ENCODE assay signal across 15 mouse cellular contexts in genomic region chr3:118991793-118992192, GRCm38 (mm10).
DNase-seq lines count a peak whose midpoint lies in the region; ATAC-seq and TF ChIP-seq lines count a peak whose summit lies in the region.
"Had no signal": no experiment of that assay in that cellular context is flagged by ENCODE, and none has a peak within 500 bp of the region (broad histone marks: within the 10 kb centered on the region; RNA-seq: fewer than 3 reads in every experiment).

No protein-coding gene starts in this region.

- H3K4me3 ChIP-seq in cerebellum, adult 2 months (replicated peaks; ENCODE audit: insufficient read depth, low read depth, low read length) = no peak overlapping the region
- H3K4me3 ChIP-seq in intestine, postnatal 0 days (ENCODE audit: low read depth, low read length) = no peak overlapping the region
- H3K4me3 ChIP-seq in intestine, embryonic 15.5 days (replicated peaks) = no peak overlapping the region
- no peak overlapping the region for H3K4me3 ChIP-seq in midbrain, postnatal 0 days (ENCODE audit: low read depth, low read length)
- H3K4me3 ChIP-seq in midbrain, embryonic 10.5 days = no peak overlapping the region
- H3K4me3 ChIP-seq: embryonic facial prominence, embryonic 12.5 days; forebrain, embryonic 12.5 days; heart, embryonic 13.5 days; hindbrain, embryonic 15.5 days had no signal

- ATAC-seq in intestine, postnatal 0 days = no peak
- ATAC-seq in intestine, embryonic 15.5 days = no peak
- no peak for ATAC-seq in midbrain, postnatal 0 days (ENCODE audit: low FRiP score)

- no peaks in the 10 kb centered on the region for H3K27me3 ChIP-seq in cerebellum, adult 2 months (ENCODE audit: control insufficient read depth, insufficient read depth, low read length)
- H3K27me3 ChIP-seq in intestine, postnatal 0 days (replicated peaks; ENCODE audit: control insufficient read depth, insufficient read depth, low read length) = no peaks in the 10 kb centered on the region
- H3K27me3 ChIP-seq in intestine, embryonic 15.5 days (replicated peaks) = no peaks in the 10 kb centered on the region
- H3K27me3 ChIP-seq in midbrain, postnatal 0 days (ENCODE audit: insufficient read depth, low read length) = no peaks in the 10 kb centered on the region
- H3K27me3 ChIP-seq in midbrain, embryonic 10.5 days (ENCODE audit: low read depth, poor library complexity, severe bottlenecking) = no peaks in the 10 kb centered on the region
- H3K27me3 ChIP-seq: embryonic facial prominence, embryonic 12.5 days; forebrain, embryonic 12.5 days; heart, embryonic 13.5 days; hindbrain, embryonic 15.5 days had no signal

- no peak overlapping the region for H3K9ac ChIP-seq in intestine, postnatal 0 days (ENCODE audit: low read depth, low read length)
- no peak overlapping the region for H3K9ac ChIP-seq in intestine, embryonic 15.5 days
- H3K9ac ChIP-seq in midbrain, postnatal 0 days (replicated peaks; ENCODE audit: low read length, poor library complexity, severe bottlenecking) = no peak overlapping the region
- H3K9ac ChIP-seq: embryonic facial prominence, embryonic 12.5 days; forebrain, embryonic 12.5 days; heart, embryonic 13.5 days; hindbrain, embryonic 15.5 days had no signal

- TF ChIP-seq CTCF in cerebellum, adult 2 months (IDR thresholded peaks at IDR 0.05; ENCODE audit: borderline replicate concordance, insufficient read depth, low read depth, low read length) = peak; percentile 7; the same call in 1 of the 2 replicates
- peak; percentile 60 for TF ChIP-seq CTCF in intestine, postnatal 0 days (IDR thresholded peaks at IDR 0.05; ENCODE audit: low read depth)
- TF ChIP-seq CTCF in midbrain, postnatal 0 days (IDR thresholded peaks at IDR 0.05) = peak; percentile 66

- no peak overlapping the region for H3K27ac ChIP-seq in cerebellum, adult 2 months (ENCODE audit: insufficient read depth, low read length)
- H3K27ac ChIP-seq in intestine, postnatal 0 days (ENCODE audit: low read depth, low read length) = no peak overlapping the region
- no peak overlapping the region for H3K27ac ChIP-seq in intestine, embryonic 15.5 days
- no peak overlapping the region for H3K27ac ChIP-seq in midbrain, postnatal 0 days (ENCODE audit: low read depth, low read length)
- no peak overlapping the region for H3K27ac ChIP-seq in midbrain, embryonic 10.5 days (replicated peaks)
- H3K27ac ChIP-seq: embryonic facial prominence, embryonic 12.5 days; forebrain, embryonic 12.5 days; heart, embryonic 13.5 days; hindbrain, embryonic 15.5 days had no signal

- 81% methylated on average over 4 of the region's 4 CpGs for WGBS in cerebellum, adult 2 months
- 83% methylated on average over 4 of the region's 4 CpGs for WGBS in intestine, postnatal 0 days
- WGBS in intestine, embryonic 15.5 days = 80% methylated on average over 4 of the region's 4 CpGs
- WGBS in midbrain, postnatal 0 days = 90% methylated on average over 4 of the region's 4 CpGs
- WGBS in midbrain, embryonic 10.5 days = 88% methylated on average over 4 of the region's 4 CpGs

- no peak for TF ChIP-seq POLR2A in cerebellum, adult 2 months (IDR thresholded peaks at IDR 0.05; ENCODE audit: borderline replicate concordance, insufficient read depth, low read length)

- intact Hi-C loops in left cerebral cortex, postnatal 10 days (cut with DNase I) = loop anchor here (10.0 kb wide), 1 partner anchor 557 kb away; no protein-coding TSS in a partner anchor

- H3K36me3 ChIP-seq in intestine, postnatal 0 days (ENCODE audit: control insufficient read depth, insufficient read depth) = no peaks in the 10 kb centered on the region
- H3K36me3 ChIP-seq in intestine, embryonic 15.5 days = no peaks in the 10 kb centered on the region
- no peaks in the 10 kb centered on the region for H3K36me3 ChIP-seq in midbrain, postnatal 0 days (ENCODE audit: insufficient read depth, low read length)
- H3K36me3 ChIP-seq in midbrain, embryonic 10.5 days = no peaks in the 10 kb centered on the region
- H3K36me3 ChIP-seq: embryonic facial prominence, embryonic 12.5 days; forebrain, embryonic 12.5 days; heart, embryonic 13.5 days; hindbrain, embryonic 15.5 days had no signal

- no peaks in the 10 kb centered on the region for H3K9me3 ChIP-seq in intestine, postnatal 0 days (ENCODE audit: control insufficient read depth)
- no peaks in the 10 kb centered on the region for H3K9me3 ChIP-seq in intestine, embryonic 15.5 days
- H3K9me3 ChIP-seq in midbrain, postnatal 0 days (ENCODE audit: low read length) = no peaks in the 10 kb centered on the region
- H3K9me3 ChIP-seq in midbrain, embryonic 10.5 days (replicated peaks) = no peaks in the 10 kb centered on the region
- H3K9me3 ChIP-seq: embryonic facial prominence, embryonic 12.5 days; forebrain, embryonic 12.5 days; hindbrain, embryonic 15.5 days had no signal

- DNase-seq in cerebellum, adult 2 months = peak in 1 of 2 experiments; percentile 2
- DNase-seq in cerebellum, adult 18-20 months = no peak
- DNase-seq in midbrain, postnatal 0 days (ENCODE audit: low spot score) = peak; percentile 38
- DNase-seq in midbrain, embryonic 10.5 days (ENCODE audit: low spot score) = no peak
- DNase-seq in retina, postnatal 1 day = peak; percentile 22
- no peak for DNase-seq in left cerebral cortex, postnatal 10 days (ENCODE audit: extremely low spot score in 1 of 2, low spot score in 2 of 2)
- DNase-seq: gastrocnemius, postnatal 14 days; kidney, postnatal 14 days; lung, postnatal 14 days had no signal

- H3K4me2 ChIP-seq in intestine, postnatal 0 days (replicated peaks; ENCODE audit: low read depth) = no peak overlapping the region
- no peak overlapping the region for H3K4me2 ChIP-seq in intestine, embryonic 15.5 days (replicated peaks)
- H3K4me2 ChIP-seq in midbrain, postnatal 0 days (ENCODE audit: low read depth, low read length, poor library complexity, severe bottlenecking) = no peak overlapping the region
- H3K4me2 ChIP-seq: embryonic facial prominence, embryonic 12.5 days; forebrain, embryonic 12.5 days; heart, embryonic 13.5 days; hindbrain, embryonic 15.5 days had no signal

- no peaks in the 10 kb centered on the region for H3K4me1 ChIP-seq in cerebellum, adult 2 months (ENCODE audit: control insufficient read depth, insufficient read depth, low read length)
- H3K4me1 ChIP-seq in intestine, postnatal 0 days (replicated peaks; ENCODE audit: control insufficient read depth, insufficient read depth, low read length) = no peaks in the 10 kb centered on the region
- H3K4me1 ChIP-seq in intestine, embryonic 15.5 days (replicated peaks) = no peaks in the 10 kb centered on the region
- H3K4me1 ChIP-seq in midbrain, postnatal 0 days (ENCODE audit: insufficient read depth, low read length) = no peaks in the 10 kb centered on the region
- no peaks in the 10 kb centered on the region for H3K4me1 ChIP-seq in midbrain, embryonic 10.5 days
- H3K4me1 ChIP-seq: embryonic facial prominence, embryonic 12.5 days; forebrain, embryonic 12.5 days; heart, embryonic 13.5 days; hindbrain, embryonic 15.5 days had no signal

Comparison
In these comparisons a context has a peak if more than half of its experiments do, and no peak if none do; other contexts are left out.
1. DNase-seq: peak in midbrain, postnatal 0 days (single experiment) and retina, postnatal 1 day (single experiment); none in cerebellum, adult 18-20 months (0 of 2), midbrain, embryonic 10.5 days (single experiment) and left cerebral cortex, postnatal 10 days (0 of 2).
2. CTCF ChIP-seq: peak in every context shown above with its lines; median percentile 66 in midbrain, postnatal 0 days; 60 in intestine, postnatal 0 days; 7 in cerebellum, adult 2 months.